Mouse (Mus musculus) right cerebral cortex, postnatal 10 days (tissue): Measurements from ENCODE around the gene Tiam2.

ENCODE experiments used
- DNase-seq, 2 experiments: peaks; one replicate each; pipeline ENCODE4 v3.0.0; 2021; ENCODE audit warnings: low spot score in 2 of 2

Tiam2 gene

DNA sequence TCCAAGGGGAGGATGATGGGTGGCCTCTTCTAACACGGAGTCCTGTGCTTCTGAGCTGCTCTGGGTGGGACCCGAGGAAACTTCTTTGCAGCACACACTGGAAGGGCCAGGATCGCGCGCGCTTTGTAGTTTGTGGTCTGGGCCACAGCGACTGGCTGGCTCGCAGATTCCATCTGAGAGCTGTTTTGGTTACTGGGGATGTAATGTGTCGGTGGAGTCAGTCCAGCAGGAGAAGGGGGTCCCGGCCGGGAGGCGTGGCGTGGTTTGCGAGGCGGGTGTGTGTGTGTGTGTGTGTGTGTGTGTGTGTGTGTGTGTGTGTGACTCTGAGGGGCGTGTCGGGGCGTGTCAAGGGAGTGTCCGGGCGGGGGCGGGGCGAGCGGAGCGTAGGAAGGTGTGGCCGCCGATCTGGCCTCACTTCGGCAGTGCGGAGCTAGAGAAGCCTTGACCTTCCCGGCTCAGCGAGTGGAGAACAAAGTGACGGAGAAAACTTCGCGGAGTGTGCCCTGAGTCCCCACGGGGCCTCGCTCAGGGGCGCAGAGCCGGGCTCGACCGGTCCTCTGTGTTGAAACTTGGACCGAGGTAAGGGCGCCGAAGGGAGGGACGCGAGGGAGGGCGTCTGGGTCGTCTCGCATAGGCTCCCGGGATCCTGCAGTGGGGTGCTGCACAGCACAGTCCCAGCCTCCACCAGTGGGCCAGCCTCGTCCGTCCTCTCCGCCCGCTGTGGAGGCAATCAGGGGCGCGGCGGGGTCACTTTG is at the start of gene Tiam2:
Tiam2 (plus strand) TSS at position 426 of the 755 bp plus-strand sequence.
- peak in 1 of 2 experiments; percentile 36 for DNase-seq

DNA sequence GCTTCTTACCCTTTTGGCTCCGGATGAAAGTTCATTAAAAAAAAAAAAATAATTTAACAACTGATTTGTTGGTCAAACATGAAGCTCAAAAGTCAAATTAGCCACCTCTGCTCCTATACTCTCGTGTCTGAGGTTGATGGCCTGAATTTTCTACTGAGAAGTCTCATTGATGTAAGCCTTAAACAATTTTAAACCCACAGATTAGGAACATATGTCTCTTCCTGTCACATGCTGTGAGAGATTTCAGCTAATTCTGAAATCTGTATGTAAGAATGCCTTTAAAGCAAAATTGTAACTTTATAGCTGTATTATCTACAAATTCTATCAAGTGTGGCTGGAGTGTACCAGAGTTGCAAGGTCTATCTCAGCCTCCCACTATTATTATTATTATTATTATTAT is 46.1 kb upstream of the Tiam2 start:
- no peak for DNase-seq

DNA sequence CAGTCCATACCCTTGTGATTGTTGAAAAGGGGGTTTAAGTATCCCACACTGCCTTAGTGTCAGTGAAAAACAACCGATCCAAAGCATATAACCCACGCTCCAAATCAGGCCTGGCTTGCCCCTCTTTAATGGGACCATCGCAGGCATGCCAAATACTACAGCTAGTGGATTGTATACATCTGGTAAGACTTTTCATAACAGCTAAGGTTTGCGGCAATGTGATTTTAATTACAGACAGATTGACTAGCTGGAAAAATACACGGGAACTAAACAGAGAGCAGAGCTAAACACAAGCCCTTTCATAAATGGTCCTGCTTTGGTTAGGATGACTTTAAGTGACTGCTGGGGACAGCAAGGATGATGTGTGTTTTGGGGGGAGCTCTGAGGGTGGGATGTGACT is 44.4 kb upstream of the Tiam2 start:
- no peak for DNase-seq

DNA sequence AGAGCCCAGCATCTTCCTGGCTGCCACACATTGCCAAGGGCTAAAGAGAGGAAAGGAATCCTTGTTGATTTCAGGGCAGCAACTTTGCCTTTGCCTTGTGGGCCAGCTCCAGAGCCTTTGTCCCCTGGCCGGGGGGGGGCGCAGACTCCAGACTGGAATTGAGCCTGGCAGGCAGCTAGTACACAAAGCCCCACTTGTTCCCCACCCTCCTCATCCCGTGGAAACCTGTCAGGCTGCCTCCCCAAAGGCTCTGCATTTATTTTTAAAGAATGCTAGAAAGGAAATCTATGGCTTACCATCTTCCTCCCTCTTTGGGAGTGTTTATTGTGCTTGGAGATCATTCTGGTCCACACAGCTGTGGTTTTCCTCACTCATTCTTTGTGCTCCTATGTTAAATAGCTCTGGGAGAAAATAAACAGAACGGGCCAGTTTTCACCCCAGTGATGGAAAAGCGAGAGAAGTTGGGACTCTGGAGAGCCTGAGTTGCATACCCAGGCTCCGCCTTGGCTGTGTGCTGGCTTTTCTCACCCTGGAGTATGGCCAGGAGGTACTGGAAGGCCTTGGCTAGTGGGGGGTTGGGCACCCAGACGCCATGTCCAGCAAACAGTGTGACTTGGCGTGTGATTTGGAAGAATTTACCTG is 41.2 kb upstream of the Tiam2 start:
- peak; percentile 64 to 71 for DNase-seq

DNA sequence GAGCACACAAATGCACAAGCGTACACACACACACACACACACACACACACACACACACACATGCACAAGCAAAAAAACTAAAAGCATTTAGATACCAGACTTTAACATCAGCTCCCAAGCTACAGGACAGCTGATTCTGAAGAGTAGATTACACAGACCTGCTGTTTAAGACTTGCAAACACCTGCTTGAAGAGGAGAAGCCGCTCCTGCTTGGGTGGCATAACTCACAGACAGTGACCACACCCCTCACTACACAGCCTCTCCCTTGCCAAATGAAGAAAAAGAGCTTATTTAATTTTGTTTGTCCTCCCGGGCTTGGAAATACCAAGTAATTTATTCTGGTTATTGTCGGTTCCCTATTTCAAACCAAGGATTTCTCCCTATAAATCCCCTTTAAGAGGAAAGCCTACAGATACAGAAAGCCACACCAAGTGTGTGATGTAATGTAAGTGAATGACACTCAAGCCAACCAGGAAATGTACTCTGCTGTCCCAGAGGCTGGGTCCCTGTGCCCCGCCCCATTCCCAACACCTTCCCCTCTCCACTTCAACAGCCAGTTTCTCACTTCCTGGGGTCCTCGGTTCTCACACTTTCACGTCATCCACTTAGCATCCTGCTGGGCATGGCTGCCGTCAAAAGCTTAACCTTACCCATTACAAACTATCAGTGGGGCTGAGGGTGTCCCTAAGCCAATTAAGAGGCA is 40.1 kb upstream of the Tiam2 start:
- no peak for DNase-seq

DNA sequence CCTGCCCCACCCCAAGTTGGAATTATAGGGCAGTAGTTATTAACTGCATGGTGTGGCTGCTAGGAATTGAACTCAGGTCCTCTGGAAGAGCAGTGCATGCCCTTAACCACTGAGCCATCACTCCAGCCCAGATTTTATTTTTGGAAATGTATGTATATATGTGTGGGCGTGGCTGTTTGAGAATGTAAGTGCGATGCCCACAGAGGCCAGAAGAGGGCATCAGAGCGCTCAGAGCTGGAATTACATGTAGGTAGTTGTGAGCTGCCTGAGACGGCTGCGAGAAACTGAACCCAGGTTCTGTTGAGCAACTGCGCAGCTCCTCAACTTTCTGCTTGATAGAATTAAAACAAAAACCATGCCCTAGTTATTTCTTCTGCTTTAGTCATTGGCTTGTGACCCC is 38.0 kb upstream of the Tiam2 start:
- DNase-seq: peak; percentile 78 to 80

DNA sequence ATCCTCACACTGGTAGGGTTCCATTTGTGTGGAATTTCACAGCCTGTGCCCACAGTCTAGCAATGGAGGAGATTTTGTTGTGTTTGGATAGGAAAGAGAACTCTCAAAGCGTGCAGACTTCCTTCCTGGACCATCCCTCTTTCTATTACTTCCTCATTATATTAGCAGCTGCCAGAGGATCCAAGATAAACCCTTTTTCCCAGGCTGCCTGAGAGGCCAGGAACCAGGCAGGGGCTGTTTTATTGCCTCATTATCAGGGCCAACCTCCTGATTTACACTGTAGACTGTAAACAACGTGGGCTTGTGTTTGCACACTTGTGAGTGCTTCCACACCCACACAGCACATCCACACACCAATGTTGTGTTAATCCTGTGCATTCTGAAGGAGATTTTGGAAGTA is 31.3 kb upstream of the Tiam2 start:
- no peak for DNase-seq

DNA sequence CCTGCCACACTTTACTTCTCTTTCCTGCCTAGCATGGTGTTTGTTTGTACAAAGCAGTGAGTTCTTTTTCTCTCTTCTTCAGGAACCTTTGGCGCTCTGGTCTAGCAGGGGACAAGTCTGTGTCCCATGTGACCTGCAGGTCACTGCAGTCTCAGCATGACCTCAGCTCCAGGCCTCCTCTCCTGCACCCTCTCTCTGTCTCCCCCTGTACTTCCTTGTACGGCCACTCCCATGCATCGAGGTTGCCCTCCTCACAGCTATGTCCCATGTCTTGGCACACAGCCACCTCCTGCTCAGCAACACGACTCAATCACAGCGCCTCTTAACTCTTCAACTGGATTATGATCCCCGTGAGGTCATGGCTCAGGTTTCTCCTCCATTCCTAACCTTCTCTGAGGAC is 26.9 kb upstream of the Tiam2 start:
- no peak for DNase-seq

DNA sequence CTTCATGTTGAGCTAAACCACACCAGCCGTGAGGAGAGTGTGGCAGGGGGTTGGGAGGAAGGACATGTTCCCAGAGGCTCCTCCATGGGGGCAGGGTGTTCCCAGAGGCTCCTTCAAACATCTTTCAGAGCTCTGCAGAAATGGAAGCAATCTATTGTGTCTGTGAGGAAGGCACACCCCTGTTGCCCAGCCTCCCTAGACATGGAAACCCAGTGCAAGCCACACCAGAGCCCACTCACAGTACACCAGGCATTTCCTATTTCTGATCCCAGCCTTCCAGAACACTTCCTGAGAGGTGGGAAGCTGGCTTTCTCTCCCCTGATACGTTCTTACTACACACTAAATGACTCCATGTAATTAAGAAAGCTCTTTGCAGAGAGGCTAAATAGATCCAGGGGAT is 20.4 kb upstream of the Tiam2 start:
- DNase-seq: no peak

DNA sequence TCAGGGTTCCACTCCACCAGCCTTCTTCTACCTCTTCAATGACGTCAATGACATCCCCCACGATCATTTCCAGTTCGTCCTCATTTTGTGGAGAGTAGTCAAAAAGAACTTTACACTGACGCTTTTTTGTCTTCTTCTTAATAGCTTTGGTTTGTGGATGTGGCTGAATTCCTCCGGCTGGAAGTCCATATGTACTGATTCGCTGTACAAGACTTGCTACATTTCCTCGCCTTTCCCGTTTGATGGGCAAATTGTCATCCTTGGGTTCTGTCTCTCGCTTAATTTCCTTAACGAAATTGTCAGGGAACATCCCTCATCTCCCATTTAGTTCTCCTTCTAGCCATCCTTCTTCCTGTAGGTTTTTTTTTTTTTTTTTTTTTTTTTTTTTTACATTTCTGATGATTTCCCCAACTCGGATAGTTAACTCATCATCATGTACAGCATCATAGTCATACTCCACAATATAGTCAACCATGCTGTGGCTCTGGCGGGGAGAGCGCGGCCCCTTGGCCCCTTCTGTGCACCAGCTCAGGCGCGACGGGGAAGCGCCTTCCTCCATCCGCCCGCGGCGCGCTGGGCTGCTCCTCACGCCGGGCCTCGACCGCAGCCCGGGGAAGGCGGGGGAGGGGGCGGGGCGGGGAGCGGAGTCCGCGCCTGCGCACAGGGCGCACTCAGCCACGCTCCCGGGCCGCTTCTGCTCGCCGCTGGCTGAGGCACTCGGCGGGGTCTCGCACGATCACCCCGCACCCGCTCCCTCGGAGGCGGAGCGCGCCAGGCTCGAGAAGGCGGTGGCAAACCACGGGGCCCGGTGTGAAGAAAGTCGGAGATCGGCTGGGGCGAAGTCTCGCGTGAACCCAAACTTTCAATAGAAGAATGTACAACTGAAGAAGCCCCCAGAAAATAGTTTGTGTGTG is 12.4 kb upstream of the Tiam2 start:
- DNase-seq: peak; percentile 82

DNA sequence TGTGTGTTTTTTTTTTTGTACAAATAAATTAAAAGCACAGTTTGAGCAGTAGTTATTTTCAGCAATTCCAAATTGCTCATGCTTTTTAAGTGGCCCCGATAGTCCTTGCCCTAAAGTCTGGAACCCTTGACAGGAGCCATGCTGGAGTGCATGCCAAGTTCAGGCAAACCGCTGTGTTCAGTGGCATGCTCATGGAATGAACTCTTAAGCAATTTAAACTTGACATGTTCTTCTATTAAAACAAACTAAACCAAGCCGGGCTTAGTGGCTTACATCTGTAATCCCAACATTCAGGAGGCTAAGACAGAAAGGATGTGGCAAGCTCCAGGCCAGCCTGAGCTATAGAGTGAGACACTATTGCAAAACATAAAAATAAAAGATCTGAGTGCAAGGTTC is 11.8 kb upstream of the Tiam2 start:
- DNase-seq: no peak

DNA sequence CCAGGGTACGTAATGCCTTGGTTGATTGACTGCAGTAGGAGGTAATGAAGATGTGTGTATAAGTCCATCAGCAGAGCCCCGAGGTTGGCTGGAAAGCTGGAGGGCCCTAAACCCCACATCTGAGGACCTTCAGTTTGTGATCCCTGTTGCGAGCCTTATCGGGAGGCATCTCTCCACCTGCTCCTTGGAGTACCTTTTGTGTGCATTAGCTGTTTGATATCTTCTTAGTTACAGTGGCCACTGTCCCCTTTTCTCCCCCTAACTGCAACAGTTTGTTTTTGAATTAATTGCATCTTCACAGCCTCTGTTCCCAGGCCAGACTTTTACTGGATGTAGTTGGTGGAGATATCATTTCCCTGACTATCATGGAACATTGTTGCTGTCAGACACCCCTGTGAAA is 10.8 kb upstream of the Tiam2 start:
- no peak for DNase-seq

DNA sequence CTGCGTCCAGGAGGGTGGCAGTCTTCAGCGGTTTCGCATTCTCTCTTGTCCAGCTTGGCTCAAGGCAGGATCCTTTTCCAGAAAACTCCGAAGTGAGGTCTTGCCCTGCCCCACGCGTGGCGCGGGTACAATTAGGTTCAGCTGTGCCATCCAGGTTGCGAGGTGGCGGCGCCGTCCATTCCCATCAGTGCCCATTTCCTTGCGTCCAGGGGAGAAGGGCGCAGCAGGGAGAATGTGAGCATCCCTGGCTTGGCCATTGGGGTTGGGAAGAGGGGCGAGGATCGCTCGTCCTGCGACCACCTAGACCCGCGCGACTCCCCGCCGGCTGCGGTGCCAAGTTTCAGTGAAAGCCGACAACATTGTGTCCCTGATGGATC is 518 bp downstream of the Tiam2 start:
- no peak for DNase-seq

DNA sequence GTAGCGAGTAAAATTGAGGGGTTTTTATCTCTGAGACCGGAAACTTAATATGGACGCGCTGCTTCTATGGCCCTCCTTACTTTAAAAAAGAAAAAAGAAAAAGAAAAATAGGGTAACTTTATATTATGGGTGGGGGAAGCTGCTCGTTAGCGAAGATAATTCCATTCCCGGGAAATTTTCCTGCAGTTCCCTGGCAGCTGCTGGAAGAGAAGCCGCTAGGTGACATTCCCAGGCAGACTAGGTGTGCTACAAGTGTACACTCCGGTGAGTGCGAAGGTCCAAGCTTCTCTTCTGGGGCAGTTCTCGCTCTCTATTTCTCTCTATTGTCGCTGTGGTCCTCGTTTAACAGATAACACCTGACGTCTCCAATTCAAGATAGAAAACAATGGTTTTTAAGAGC is 962 bp downstream of the Tiam2 start:
- DNase-seq: no peak

DNA sequence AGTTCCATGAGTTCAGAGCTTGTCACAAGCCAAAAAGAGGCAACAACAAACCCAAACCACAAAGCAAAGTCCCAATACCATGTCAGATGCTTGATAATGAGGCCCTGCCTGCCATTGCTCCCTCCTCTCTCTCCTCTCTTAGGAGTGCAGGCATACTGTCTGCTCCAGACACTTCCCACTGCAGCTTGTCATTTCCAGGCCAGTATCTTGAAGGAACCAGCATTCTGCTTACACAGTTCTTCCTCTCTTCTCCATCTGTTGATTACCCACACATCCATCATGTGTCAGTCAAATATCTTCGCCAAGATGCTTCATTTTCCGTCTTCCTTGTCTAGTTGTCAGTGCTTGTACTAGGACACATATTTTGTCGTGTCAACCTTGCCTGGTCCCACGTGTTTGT is 2.4 kb downstream of the Tiam2 start:
- no peak for DNase-seq

DNA sequence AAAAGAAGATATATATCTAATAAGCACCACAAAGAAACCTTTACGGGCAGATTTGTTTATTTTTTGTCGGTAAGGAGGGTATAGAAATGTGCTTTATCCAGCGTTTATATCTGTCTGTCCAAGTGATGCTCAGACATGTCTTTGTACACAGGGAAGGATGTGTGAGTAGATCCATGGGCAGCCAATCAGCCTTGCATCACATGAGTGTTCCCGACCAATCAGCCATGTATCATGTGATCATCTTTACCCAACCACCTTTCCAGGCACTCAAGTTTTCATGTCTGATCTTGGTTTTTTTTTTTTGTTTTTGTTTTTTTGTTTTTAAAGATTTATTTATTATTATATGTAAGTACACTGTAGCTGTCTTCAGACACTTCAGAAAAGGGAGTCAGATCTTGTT is 3.1 kb downstream of the Tiam2 start:
- no peak for DNase-seq

DNA sequence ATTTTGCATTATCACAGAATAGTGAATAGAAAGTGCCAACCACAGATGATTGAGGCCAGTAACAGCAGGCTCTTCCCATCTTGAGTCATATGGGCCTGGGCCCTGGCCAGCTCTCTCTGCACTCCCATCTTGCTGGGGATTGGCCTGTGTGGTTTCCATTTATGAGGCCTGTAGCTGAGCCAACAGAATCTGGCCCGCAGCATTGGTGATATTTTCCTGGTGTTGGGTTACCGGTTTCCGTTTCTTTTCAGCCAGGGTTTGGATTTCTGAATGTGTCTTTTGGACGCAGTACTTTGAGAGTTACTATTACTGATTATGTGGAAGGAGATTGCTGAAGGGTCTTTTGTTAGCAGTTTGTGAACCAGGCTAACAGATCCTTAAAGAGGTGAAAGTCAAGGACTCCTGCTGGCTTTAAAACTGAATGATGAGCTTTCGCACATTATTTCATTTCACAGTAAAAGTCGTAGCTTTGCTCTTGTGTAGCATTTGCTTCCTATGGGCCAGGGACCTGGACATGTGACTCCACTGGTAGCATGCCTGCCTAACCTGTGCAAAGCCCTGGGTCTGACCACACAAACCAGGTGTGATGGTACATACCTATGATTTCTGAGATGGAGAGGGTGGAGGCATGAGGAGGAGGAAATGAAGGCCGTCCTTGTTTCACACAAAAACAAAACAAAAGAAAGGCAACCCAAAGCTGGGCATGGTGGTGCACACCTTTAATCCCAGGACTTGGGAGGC is 5.5 kb downstream of the Tiam2 start:
- peak; percentile 81 for DNase-seq

DNA sequence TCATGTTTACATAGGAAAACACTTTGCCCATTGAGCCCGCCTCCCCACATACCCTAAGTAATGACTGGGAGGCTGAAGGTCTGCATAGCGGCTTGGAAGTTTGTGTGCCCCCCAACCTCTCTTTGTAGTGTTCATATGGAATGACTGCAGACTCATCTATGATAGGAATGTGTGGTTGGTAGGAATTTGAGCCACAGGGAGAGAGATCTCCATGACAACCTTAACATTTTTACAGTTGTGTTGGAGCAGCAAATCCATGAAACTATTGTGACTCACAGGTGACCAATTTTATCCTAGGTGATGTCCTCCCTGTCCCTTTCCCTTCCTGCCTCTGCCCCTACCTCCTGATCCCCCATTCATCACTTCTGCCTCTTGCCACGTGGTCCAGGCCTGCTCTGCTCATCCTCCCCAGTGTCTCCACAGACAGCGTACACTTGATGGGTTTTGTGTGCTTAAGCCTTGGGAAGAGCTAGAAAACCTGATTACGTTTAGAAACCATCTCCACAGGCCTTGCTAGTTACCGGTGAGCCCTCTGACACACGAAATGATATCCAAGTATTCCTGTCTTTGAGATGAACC is 9.9 kb downstream of the Tiam2 start:
- DNase-seq: no peak

DNA sequence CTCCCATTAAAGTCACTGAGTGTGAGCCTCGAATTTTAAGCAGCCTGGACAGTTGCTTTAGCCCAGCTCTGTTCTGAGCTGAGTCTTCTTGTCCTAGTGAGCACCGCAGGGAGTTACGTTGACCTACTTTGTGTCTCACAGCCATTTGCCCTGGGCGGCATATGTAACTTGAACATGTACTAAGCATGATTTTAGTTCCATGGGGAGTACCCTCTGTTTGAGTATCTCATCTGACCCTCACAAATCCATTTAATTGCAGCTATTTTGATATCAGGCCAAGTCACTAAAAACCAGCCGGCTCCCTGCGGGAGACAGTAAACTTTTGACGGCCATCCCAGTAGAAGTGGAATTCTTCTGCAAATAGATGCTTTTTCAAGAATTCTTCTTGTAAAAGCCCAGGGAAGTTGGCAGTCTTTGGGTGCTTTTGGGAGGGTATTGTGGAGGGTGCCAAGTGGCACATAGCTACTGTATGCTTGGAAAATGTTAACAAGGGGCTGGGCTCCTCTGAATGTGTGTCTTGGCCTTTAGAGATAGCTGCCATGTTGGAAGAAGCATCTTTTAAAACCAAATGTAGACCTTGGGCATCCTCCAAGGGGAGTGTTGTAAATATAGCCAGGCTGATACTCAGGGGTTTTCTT is 10.6 kb downstream of the Tiam2 start:
- DNase-seq: peak; percentile 48 to 52

DNA sequence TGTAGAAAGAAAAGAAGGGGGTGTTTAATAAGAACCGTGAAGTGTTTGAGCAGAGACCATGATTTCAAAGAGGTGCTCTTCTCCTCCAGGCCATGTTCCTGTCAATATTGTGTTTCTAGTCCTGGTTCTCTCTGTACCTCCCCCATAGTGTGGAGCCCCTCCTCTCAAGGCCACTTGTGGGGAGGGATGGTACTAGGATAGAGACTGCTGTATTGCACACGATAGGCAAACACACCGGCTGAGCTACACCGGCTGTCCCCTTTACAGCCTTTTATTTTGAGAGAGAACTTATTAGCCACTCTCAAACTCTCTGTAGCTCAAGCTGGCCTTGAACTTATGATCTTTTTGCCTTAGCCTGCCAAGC is 11.1 kb downstream of the Tiam2 start:
- no peak for DNase-seq

DNA sequence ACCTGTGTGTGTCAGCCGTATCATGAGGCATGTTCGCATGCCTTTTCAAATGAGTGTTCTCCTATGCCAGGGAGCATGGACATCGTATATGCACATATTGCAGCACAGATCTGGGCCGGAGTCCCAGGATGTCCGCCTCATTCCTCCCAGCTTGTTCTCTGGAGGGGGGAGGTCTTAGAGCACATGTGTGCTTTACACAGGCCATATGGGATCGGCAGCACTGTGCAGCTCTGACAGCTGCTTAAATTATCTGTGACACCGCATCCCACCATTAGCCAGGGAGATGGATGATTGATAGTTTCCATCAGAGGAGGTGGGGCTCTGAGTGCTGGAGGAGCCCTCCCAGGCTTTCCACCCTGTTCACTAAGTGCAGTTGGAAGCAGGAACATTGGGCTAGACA is 12.4 kb downstream of the Tiam2 start:
- DNase-seq: peak in 1 of 2 experiments; percentile 54
